Mouse (Mus musculus): Measurements from ENCODE around the gene Sema4d. TPM values are rescaled to one million over a fixed set of nuclear protein-coding genes. Genes with fewer than 3 reads are reported as not detected.
"Not testable (repeated sequence)": the region's sequence is repeated elsewhere in the genome, so short reads cannot be mapped to it uniquely, and the experiment has no call there.

Gene Sema4d
- polyA plus RNA-seq, 1 experiment from 2014 or later = 18.6 TPM

- not testable (repeated sequence) for H3K27me3 ChIP-seq (replicated peaks; ENCODE audit: control insufficient read depth, insufficient read depth, low read length); H3K27ac ChIP-seq (ENCODE audit: low read depth, low read length); H3K9me3 ChIP-seq (ENCODE audit: control insufficient read depth, low read length); H3K36me3 ChIP-seq (ENCODE audit: control insufficient read depth, insufficient read depth, low read length); DNase-seq (ENCODE audit: low spot score); H3K9ac ChIP-seq (ENCODE audit: low read depth, low read length); H3K4me2 ChIP-seq; H3K4me3 ChIP-seq (ENCODE audit: low read depth, low read length); ATAC-seq (replicated peaks; ENCODE audit: low FRiP score)
- WGBS = 72% methylated on average over 4 of the region's 4 CpGs
- H3K4me1 ChIP-seq (replicated peaks; ENCODE audit: control insufficient read depth, insufficient read depth, low read length) = peaks cover 19% of the 10 kb centered on the region
Observed at GRCm38 (mm10) chr13:51835208-51835607, 41.7 kb upstream of the Sema4d start.

- Histone ChIP-seq H3K4me3 (ENCODE audit: low read depth, low read length) (no peak overlapping the region), H3K27ac (ENCODE audit: low read depth, low read length) (no peak overlapping the region), H3K4me1 (replicated peaks; ENCODE audit: control insufficient read depth, insufficient read depth, low read length) (peaks cover 16% of the 10 kb centered on the region), H3K9me3 (ENCODE audit: control insufficient read depth, low read length) (no peaks in the 10 kb centered on the region), H3K9ac (ENCODE audit: low read depth, low read length) (no peak overlapping the region), H3K27me3 (replicated peaks; ENCODE audit: control insufficient read depth, insufficient read depth, low read length) (no peaks in the 10 kb centered on the region), H3K36me3 (ENCODE audit: control insufficient read depth, insufficient read depth, low read length) (no peaks in the 10 kb centered on the region), H3K4me2 (no peak overlapping the region)
- WGBS = 17% methylated on average over 2 of the region's 2 CpGs
- ATAC-seq (replicated peaks; ENCODE audit: low FRiP score) (no peak; the same call in 1 of the 2 replicates), DNase-seq (ENCODE audit: low spot score) (no peak)
Observed at GRCm38 (mm10) chr13:51834520-51834919, 41.0 kb upstream of the Sema4d start.

GRCm38 (mm10) chr13:51834024-51834423 lies 40.5 kb upstream of the Sema4d start:
- not testable (repeated sequence) for H3K9me3 ChIP-seq (ENCODE audit: control insufficient read depth, low read length); H3K27ac ChIP-seq (ENCODE audit: low read depth, low read length); H3K4me3 ChIP-seq (ENCODE audit: low read depth, low read length); H3K4me2 ChIP-seq; H3K36me3 ChIP-seq (ENCODE audit: control insufficient read depth, insufficient read depth, low read length); H3K9ac ChIP-seq (ENCODE audit: low read depth, low read length); DNase-seq (ENCODE audit: low spot score); H3K27me3 ChIP-seq (replicated peaks; ENCODE audit: control insufficient read depth, insufficient read depth, low read length)
- 58% methylated on average over 8 of the region's 8 CpGs for WGBS
- H3K4me1 ChIP-seq (replicated peaks; ENCODE audit: control insufficient read depth, insufficient read depth, low read length) = peaks cover 12% of the 10 kb centered on the region
- peak; percentile 40; the same call in 1 of the 2 replicates for ATAC-seq (replicated peaks; ENCODE audit: low FRiP score)

- H3K27me3 ChIP-seq (replicated peaks; ENCODE audit: control insufficient read depth, insufficient read depth, low read length) = no peaks in the 10 kb centered on the region
- no peak for DNase-seq (ENCODE audit: low spot score)
- no peak overlapping the region for H3K27ac ChIP-seq (ENCODE audit: low read depth, low read length)
- H3K9me3 ChIP-seq (ENCODE audit: control insufficient read depth, low read length) = no peaks in the 10 kb centered on the region
- H3K4me1 ChIP-seq (replicated peaks; ENCODE audit: control insufficient read depth, insufficient read depth, low read length) = peaks cover 12% of the 10 kb centered on the region
- H3K36me3 ChIP-seq (ENCODE audit: control insufficient read depth, insufficient read depth, low read length) = no peaks in the 10 kb centered on the region
- no peak overlapping the region for H3K9ac ChIP-seq (ENCODE audit: low read depth, low read length)
- no peak overlapping the region for H3K4me3 ChIP-seq (ENCODE audit: low read depth, low read length)
- 57% methylated on average over 2 of the region's 2 CpGs for WGBS
- no peak overlapping the region for H3K4me2 ChIP-seq
- peak; percentile 38 for ATAC-seq (replicated peaks; ENCODE audit: low FRiP score)
Observed at GRCm38 (mm10) chr13:51833611-51834010, 40.1 kb upstream of the Sema4d start.

GRCm38 (mm10) chr13:51832491-51832890 lies 38.9 kb upstream of the Sema4d start:
- Histone ChIP-seq H3K9me3 (ENCODE audit: control insufficient read depth, low read length) (no peaks in the 10 kb centered on the region), H3K27ac (ENCODE audit: low read depth, low read length) (no peak overlapping the region), H3K4me2 (no peak overlapping the region), H3K27me3 (replicated peaks; ENCODE audit: control insufficient read depth, insufficient read depth, low read length) (no peaks in the 10 kb centered on the region), H3K4me3 (ENCODE audit: low read depth, low read length) (no peak overlapping the region), H3K36me3 (ENCODE audit: control insufficient read depth, insufficient read depth, low read length) (no peaks in the 10 kb centered on the region), H3K9ac (ENCODE audit: low read depth, low read length) (no peak overlapping the region), H3K4me1 (replicated peaks; ENCODE audit: control insufficient read depth, insufficient read depth, low read length) (peaks cover 12% of the 10 kb centered on the region)
- DNase-seq (ENCODE audit: low spot score) = no peak
- WGBS = 91% methylated on average over 6 of the region's 6 CpGs
- no peak for ATAC-seq (replicated peaks; ENCODE audit: low FRiP score)

GRCm38 (mm10) chr13:51830744-51831450 lies 37.4 kb upstream of the Sema4d start:
- Histone ChIP-seq H3K9ac (ENCODE audit: low read depth, low read length) (no peak overlapping the region), H3K4me3 (ENCODE audit: low read depth, low read length) (no peak overlapping the region), H3K4me1 (replicated peaks; ENCODE audit: control insufficient read depth, insufficient read depth, low read length) (peaks cover 12% of the 10 kb centered on the region), H3K27me3 (replicated peaks; ENCODE audit: control insufficient read depth, insufficient read depth, low read length) (no peaks in the 10 kb centered on the region), H3K27ac (ENCODE audit: low read depth, low read length) (no peak overlapping the region), H3K36me3 (ENCODE audit: control insufficient read depth, insufficient read depth, low read length) (no peaks in the 10 kb centered on the region), H3K9me3 (ENCODE audit: control insufficient read depth, low read length) (no peaks in the 10 kb centered on the region), H3K4me2 (no peak overlapping the region)
- ATAC-seq (replicated peaks; ENCODE audit: low FRiP score) (no peak), DNase-seq (ENCODE audit: low spot score) (no peak)
- 29% methylated on average over 10 of the region's 10 CpGs for WGBS

GRCm38 (mm10) chr13:51823822-51824495 lies 30.4 kb upstream of the Sema4d start:
- Histone ChIP-seq H3K9me3 (ENCODE audit: control insufficient read depth, low read length) (no peaks in the 10 kb centered on the region), H3K4me3 (ENCODE audit: low read depth, low read length) (no peak overlapping the region), H3K36me3 (ENCODE audit: control insufficient read depth, insufficient read depth, low read length) (no peaks in the 10 kb centered on the region), H3K27ac (ENCODE audit: low read depth, low read length) (no peak overlapping the region), H3K4me1 (replicated peaks; ENCODE audit: control insufficient read depth, insufficient read depth, low read length) (no peaks in the 10 kb centered on the region), H3K4me2 (no peak overlapping the region), H3K9ac (ENCODE audit: low read depth, low read length) (no peak overlapping the region), H3K27me3 (replicated peaks; ENCODE audit: control insufficient read depth, insufficient read depth, low read length) (no peaks in the 10 kb centered on the region)
- ATAC-seq (replicated peaks; ENCODE audit: low FRiP score) = no peak
- DNase-seq (ENCODE audit: low spot score) = no peak
- 55% methylated on average over 8 of the region's 8 CpGs for WGBS

- DNase-seq (ENCODE audit: low spot score) = no peak
- Histone ChIP-seq H3K4me3 (ENCODE audit: low read depth, low read length) (no peak overlapping the region), H3K27me3 (replicated peaks; ENCODE audit: control insufficient read depth, insufficient read depth, low read length) (no peaks in the 10 kb centered on the region), H3K36me3 (ENCODE audit: control insufficient read depth, insufficient read depth, low read length) (no peaks in the 10 kb centered on the region), H3K4me1 (replicated peaks; ENCODE audit: control insufficient read depth, insufficient read depth, low read length) (no peaks in the 10 kb centered on the region; the same call in 1 of the 2 replicates), H3K9me3 (ENCODE audit: control insufficient read depth, low read length) (no peaks in the 10 kb centered on the region), H3K4me2 (no peak overlapping the region), H3K27ac (ENCODE audit: low read depth, low read length) (no peak overlapping the region), H3K9ac (ENCODE audit: low read depth, low read length) (no peak overlapping the region)
- 35% methylated on average over 3 of the region's 3 CpGs for WGBS
- no peak for ATAC-seq (replicated peaks; ENCODE audit: low FRiP score)
Observed at GRCm38 (mm10) chr13:51821988-51822387, 28.4 kb upstream of the Sema4d start.

- DNase-seq (ENCODE audit: low spot score) = no peak
- Histone ChIP-seq H3K27ac (ENCODE audit: low read depth, low read length) (no peak overlapping the region), H3K4me3 (ENCODE audit: low read depth, low read length) (no peak overlapping the region), H3K27me3 (replicated peaks; ENCODE audit: control insufficient read depth, insufficient read depth, low read length) (no peaks in the 10 kb centered on the region), H3K4me2 (no peak overlapping the region), H3K9ac (ENCODE audit: low read depth, low read length) (no peak overlapping the region), H3K4me1 (replicated peaks; ENCODE audit: control insufficient read depth, insufficient read depth, low read length) (peaks cover 8% of the 10 kb centered on the region; the same call in 1 of the 2 replicates), H3K36me3 (ENCODE audit: control insufficient read depth, insufficient read depth, low read length) (no peaks in the 10 kb centered on the region), H3K9me3 (ENCODE audit: control insufficient read depth, low read length) (no peaks in the 10 kb centered on the region)
- 75% methylated on average over 6 of the region's 6 CpGs for WGBS
- no peak for ATAC-seq (replicated peaks; ENCODE audit: low FRiP score)
Observed at GRCm38 (mm10) chr13:51819351-51819750, 25.8 kb upstream of the Sema4d start.

All from liver, embryonic 11.5 days (tissue).